Mouse (Mus musculus): Measurements from ENCODE around the gene Rpp14.

Gene Rpp14

GRCm38 (mm10) chr14:8059938-8060337 lies 20.2 kb upstream of the Rpp14 start:
- DNase-seq (ENCODE audit: low spot score in 2 of 2) = no peak

DNA sequence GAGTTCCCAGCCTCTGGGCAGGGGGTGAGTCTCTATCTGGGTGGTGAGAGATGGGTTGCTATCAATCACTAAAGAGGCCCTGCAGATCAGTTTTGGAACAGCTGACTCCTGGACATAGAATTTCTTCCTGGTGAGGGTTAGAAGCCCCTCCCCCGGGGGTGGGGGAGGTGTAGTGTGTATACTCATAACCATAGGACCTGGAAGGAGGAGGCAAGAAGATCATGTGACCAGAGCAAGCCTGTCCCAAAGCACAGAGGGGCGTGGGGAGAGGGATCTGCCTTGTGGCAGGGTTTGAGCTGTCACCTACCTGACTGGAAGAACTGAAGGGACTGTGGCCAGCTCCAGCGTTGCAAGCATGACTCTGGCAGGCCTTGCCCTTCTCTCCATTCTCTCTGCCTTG lies 18.1 kb upstream of the Rpp14 start:
- DNase-seq (ENCODE audit: low spot score in 2 of 2) = no peak

GRCm38 (mm10) chr14:8062537-8063301 lies 17.4 kb upstream of the Rpp14 start:
- no peak for DNase-seq (ENCODE audit: low spot score in 2 of 2)

DNA sequence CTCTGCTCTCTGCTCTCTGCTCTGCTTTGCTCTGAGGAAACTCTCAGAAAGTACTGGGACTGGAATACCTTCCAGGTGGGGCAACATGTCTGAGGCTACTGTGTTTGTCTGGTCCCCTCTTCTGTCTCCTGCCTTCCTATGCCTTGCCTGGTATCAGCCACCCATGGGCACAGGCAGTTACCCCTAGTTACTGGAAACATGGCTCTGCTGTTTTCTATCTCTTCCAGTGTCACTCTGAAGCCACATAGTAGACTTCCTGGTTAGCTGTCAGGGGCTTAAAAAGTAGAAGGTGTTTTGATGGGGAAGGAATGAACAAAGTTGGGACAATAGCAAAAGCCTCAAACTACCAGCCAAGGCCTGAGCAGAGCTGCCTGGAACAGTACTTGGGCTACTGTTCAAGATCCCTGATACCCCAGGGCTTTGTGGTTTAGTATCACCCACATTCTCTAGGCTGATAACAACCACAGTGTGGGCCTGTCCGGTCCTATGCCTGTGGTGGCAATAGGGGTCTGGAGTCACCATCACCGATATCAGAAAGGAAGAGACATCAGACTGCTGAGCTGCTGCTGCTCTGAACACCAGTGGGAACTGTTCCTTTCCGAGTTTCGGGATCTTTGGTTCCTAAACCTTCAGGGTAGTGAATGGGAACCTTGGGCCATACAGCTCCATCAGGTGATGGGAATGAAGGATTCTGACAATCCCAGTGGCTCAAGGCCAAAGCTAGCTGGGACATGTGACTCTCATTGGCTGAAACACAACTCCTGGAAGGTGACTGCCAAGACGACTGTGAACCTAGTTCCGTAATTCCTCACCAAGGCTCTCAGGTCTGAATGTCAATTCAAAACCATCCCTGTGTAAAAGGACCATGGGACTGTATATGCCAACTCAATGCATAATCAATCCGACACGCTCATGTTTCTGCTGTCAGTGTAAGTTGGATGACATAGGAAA lies 16.1 kb upstream of the Rpp14 start:
- no peak for DNase-seq (ENCODE audit: low spot score in 2 of 2)

DNA sequence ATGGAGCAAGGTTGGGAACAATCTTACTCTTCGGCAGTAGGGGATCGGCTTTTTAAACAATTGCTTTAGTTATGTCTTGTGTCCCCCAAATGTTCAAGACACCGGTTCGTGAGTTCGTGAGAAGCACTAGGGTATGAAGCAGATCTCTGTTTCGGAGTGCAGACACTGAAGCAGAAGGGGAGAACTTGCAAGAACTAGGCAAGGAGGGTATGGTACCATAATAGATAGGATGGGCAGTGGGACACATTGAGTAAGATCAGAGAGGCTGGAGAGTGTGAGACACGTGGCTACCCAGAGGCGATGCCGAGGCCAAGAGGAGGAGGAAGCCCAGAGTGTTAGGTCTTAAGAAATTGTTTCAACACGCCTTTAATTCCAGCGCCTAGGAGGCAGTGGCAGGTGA lies 551 bp downstream of the Rpp14 start:
- no peak for DNase-seq (ENCODE audit: low spot score in 2 of 2)

- no peak for DNase-seq (ENCODE audit: low spot score in 2 of 2)
Measured at GRCm38 (mm10) chr14:8082949-8083348, 2.8 kb downstream of the Rpp14 start.

- no peak for DNase-seq (ENCODE audit: low spot score in 2 of 2)
Measured at GRCm38 (mm10) chr14:8089016-8089415, 8.8 kb downstream of the Rpp14 start.

GRCm38 (mm10) chr14:8092573-8092972 lies 12.4 kb downstream of the Rpp14 start:
- DNase-seq (ENCODE audit: low spot score in 2 of 2) = no peak

DNA sequence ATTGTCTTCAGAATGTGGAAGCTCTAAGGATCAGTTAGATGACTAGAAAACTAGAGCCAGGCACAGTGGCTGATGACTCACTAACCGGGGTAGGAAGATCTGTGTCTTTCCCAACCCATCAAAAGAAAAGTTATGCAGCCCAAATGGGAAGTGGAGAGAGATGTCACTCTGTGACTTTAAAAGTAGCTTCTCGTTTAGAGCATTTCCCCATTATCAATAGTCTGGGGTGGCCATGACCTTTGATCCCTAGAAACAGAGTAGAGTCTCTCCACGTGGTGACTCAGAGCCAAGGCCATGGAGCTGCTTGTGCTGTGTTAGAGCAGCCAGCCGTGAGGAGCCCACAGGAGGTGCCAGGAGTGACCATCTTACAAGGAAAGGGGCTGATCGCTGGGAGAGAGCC lies 13.3 kb downstream of the Rpp14 start:
- DNase-seq (ENCODE audit: low spot score in 2 of 2) = no peak

GRCm38 (mm10) chr14:8094931-8095561 lies 14.9 kb downstream of the Rpp14 start:
- no peak for DNase-seq (ENCODE audit: low spot score in 2 of 2)

GRCm38 (mm10) chr14:8095562-8095950 lies 15.4 kb downstream of the Rpp14 start:
- peak in 1 of 2 experiments; percentile 21 for DNase-seq (ENCODE audit: low spot score in 2 of 2)

GRCm38 (mm10) chr14:8097978-8098686 lies 18.0 kb downstream of the Rpp14 start, which contains the start of gene Pxk:
Gene Pxk, plus strand, starts transcription at chr14:8098211.
- DNase-seq (ENCODE audit: low spot score in 2 of 2) = peak; percentile 84 to 86

- DNase-seq (ENCODE audit: low spot score in 2 of 2) = no peak
Measured at GRCm38 (mm10) chr14:8098687-8098995, 18.5 kb downstream of the Rpp14 start.

- DNase-seq (ENCODE audit: low spot score in 2 of 2) = no peak
Measured at GRCm38 (mm10) chr14:8099561-8100021, 19.4 kb downstream of the Rpp14 start.

- no peak for DNase-seq (ENCODE audit: low spot score in 2 of 2)
Measured at GRCm38 (mm10) chr14:8101886-8102285, 21.7 kb downstream of the Rpp14 start.

- no peak for DNase-seq (ENCODE audit: low spot score in 2 of 2)
Measured at GRCm38 (mm10) chr14:8102676-8103075, 22.5 kb downstream of the Rpp14 start.

- DNase-seq (ENCODE audit: low spot score in 2 of 2) = no peak
Measured at GRCm38 (mm10) chr14:8108047-8108446, 27.9 kb downstream of the Rpp14 start.

- no peak for DNase-seq (ENCODE audit: low spot score in 2 of 2)
Measured at GRCm38 (mm10) chr14:8108976-8109375, 28.8 kb downstream of the Rpp14 start.

DNA sequence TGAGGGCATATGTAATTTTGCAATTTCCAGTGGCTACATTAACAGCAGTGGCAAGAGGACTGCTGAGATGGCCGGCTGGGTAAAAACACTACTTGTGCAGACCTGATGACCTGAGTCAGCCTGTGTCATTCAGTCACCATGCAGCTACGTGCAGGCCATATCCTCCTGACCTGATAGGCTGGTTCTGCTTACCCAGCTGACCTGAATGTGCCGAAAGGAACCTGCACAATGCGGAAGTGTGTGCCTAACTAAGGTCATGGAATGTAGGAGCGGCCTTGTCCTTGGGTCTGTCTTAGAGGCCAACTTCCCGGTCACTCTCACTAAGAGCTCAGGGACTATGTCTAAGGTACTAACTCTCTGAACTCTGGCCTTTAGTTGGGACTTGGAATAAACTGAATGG lies 31.4 kb downstream of the Rpp14 start:
- no peak for DNase-seq (ENCODE audit: low spot score in 2 of 2)

DNA sequence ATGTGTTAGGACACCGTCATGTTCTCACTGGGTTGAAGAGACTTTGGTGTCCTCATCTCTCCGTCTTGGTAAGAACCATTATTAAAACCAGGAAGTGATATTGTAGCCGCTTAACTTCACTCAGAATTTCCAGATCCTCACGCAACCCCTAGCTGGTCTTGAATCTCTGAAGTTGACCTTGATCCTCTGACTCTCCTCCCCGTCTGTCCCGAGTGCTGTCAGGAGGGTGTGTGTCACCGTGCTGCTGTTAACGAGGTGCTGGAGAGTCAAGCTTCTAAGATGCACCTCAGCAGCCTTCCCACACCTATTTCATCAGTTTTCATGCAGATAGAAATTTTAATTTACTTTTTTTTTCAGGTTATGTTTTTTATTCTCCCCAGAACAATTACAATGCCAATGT lies 31.9 kb downstream of the Rpp14 start:
- DNase-seq (ENCODE audit: low spot score in 2 of 2) = no peak

GRCm38 (mm10) chr14:8113616-8114015 lies 33.4 kb downstream of the Rpp14 start:
- DNase-seq (ENCODE audit: low spot score in 2 of 2) = no peak

DNA sequence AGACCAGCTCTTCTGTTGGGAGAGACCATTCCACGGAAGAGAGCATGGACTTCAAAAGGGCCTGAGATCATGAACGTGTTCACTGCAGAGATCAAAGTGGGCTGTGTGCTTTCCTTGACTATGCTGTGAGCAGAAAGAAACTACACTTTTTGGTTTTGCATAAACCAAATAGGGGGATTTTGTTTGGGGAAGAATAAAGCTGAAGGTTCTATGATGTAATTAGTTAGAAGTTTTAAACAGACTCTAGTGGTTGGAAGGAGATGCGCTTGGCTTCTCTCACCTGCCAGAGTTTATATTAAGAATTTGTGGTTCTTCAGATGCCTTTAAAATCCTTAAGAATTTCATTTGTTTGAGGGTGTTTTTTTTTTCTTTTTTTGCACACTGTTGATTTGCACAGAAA lies 34.1 kb downstream of the Rpp14 start:
- no peak for DNase-seq (ENCODE audit: low spot score in 2 of 2)

All from urinary bladder, postnatal 4 days (tissue).